In the genomic region with DNA sequence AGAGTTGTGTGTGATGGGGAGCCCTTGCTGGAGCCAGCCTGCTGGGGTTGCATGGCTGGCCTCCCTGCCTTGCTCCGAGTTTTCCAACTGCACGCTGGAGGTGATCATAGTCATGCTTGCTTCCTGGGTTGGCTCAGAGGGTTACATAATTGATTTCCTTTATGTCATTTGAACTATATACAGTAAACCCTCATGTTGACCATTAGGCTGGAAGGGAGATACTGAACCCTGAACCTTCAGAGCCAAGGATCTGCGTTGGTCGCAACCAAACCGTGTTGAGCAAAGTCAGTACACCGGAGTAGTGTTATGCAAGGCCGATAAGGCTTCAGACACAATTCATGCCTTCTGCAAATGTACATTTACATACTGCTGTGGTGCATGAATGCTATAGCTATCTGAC, we compare ENCODE assay signal across 11 mouse cellular contexts. TPM values are rescaled to one million over a fixed set of nuclear protein-coding genes. Genes with fewer than 3 reads are reported as not detected.
DNase-seq lines count a peak whose midpoint lies in the region; ATAC-seq and TF ChIP-seq lines count a peak whose summit lies in the region.
"Had no signal": no experiment of that assay in that cellular context is flagged by ENCODE, and none has a peak within 500 bp of the region (broad histone marks: within the 10 kb centered on the region; RNA-seq: fewer than 3 reads in every experiment).

No protein-coding gene starts in this region.

- H3K36me3 ChIP-seq in kidney, adult 2 months (ENCODE audit: control insufficient read depth, insufficient read depth, low read length): no peaks in the 10 kb centered on the region
- H3K36me3 ChIP-seq in embryonic facial prominence, embryonic 13.5 days: no peaks in the 10 kb centered on the region
- no peaks in the 10 kb centered on the region for H3K36me3 ChIP-seq in intestine, embryonic 15.5 days
- no peaks in the 10 kb centered on the region for H3K36me3 ChIP-seq in liver, embryonic 16.5 days (ENCODE audit: control insufficient read depth, insufficient read depth)

- peak overlapping the region; percentile 68 for H3K4me2 ChIP-seq in embryonic facial prominence, embryonic 13.5 days
- peak overlapping the region; percentile 61 for H3K4me2 ChIP-seq in intestine, embryonic 15.5 days (replicated peaks)
- H3K4me2 ChIP-seq in liver, embryonic 16.5 days (ENCODE audit: low read depth, low read length): peak overlapping the region; percentile 71

- no peak overlapping the region for H3K4me3 ChIP-seq in kidney, adult 2 months (ENCODE audit: insufficient read depth, low read depth, low read length)
- no peak overlapping the region for H3K4me3 ChIP-seq in embryonic facial prominence, embryonic 13.5 days
- peak overlapping the region; percentile 40; the same call in 1 of the 2 replicates for H3K4me3 ChIP-seq in intestine, embryonic 15.5 days (replicated peaks)
- peak overlapping the region; percentile 69 for H3K4me3 ChIP-seq in liver, embryonic 16.5 days (ENCODE audit: low read depth, low read length)

- H3K4me1 ChIP-seq in kidney, adult 2 months (ENCODE audit: control insufficient read depth, insufficient read depth, low read length): peaks cover 18% of the 10 kb centered on the region; the same call in 1 of the 2 replicates
- peaks cover 5% of the 10 kb centered on the region; the same call in 1 of the 2 replicates for H3K4me1 ChIP-seq in embryonic facial prominence, embryonic 13.5 days
- peaks cover 5% of the 10 kb centered on the region for H3K4me1 ChIP-seq in intestine, embryonic 15.5 days (replicated peaks)
- peaks cover 11% of the 10 kb centered on the region for H3K4me1 ChIP-seq in liver, embryonic 16.5 days (ENCODE audit: control insufficient read depth, low read depth, low read length)

- H3K9ac ChIP-seq in embryonic facial prominence, embryonic 13.5 days: no peak overlapping the region
- no peak overlapping the region for H3K9ac ChIP-seq in intestine, embryonic 15.5 days
- peak overlapping the region; percentile 66 for H3K9ac ChIP-seq in liver, embryonic 16.5 days (ENCODE audit: low read depth, low read length)

- H3K9me3 ChIP-seq in embryonic facial prominence, embryonic 13.5 days: no peaks in the 10 kb centered on the region
- no peaks in the 10 kb centered on the region for H3K9me3 ChIP-seq in intestine, embryonic 15.5 days
- no peaks in the 10 kb centered on the region for H3K9me3 ChIP-seq in liver, embryonic 16.5 days (replicated peaks; ENCODE audit: control insufficient read depth, low read length)

- TF ChIP-seq CTCF in kidney, adult 2 months (conservative IDR thresholded peaks at IDR 0.05; ENCODE audit: insufficient read depth, insufficient read length, low read depth, low read length): no peak

- WGBS in kidney, adult 2 months: 53% methylated on average over 7 of the region's 7 CpGs
- 74% methylated on average over 7 of the region's 7 CpGs for WGBS in embryonic facial prominence, embryonic 13.5 days
- 64% methylated on average over 7 of the region's 7 CpGs for WGBS in intestine, embryonic 15.5 days
- 66% methylated on average over 7 of the region's 7 CpGs for WGBS in liver, embryonic 16.5 days (ENCODE audit: insufficient replicate concordance)

- no peak for TF ChIP-seq POLR2A in kidney, adult 2 months (IDR thresholded peaks at IDR 0.05; ENCODE audit: low read depth, low read length)

- no peaks in the 10 kb centered on the region for H3K27me3 ChIP-seq in kidney, adult 2 months (replicated peaks; ENCODE audit: control insufficient read depth, insufficient read depth, low read length)
- H3K27me3 ChIP-seq in embryonic facial prominence, embryonic 13.5 days: no peaks in the 10 kb centered on the region; the same call in 1 of the 2 replicates
- no peaks in the 10 kb centered on the region for H3K27me3 ChIP-seq in intestine, embryonic 15.5 days (replicated peaks)
- H3K27me3 ChIP-seq in liver, embryonic 16.5 days (ENCODE audit: control insufficient read depth, insufficient read depth, low read depth, low read length): no peaks in the 10 kb centered on the region

- peak overlapping the region; percentile 89 for H3K27ac ChIP-seq in kidney, adult 2 months (ENCODE audit: insufficient read depth, low read depth, low read length)
- no peak overlapping the region for H3K27ac ChIP-seq in embryonic facial prominence, embryonic 13.5 days
- H3K27ac ChIP-seq in intestine, embryonic 15.5 days: peak overlapping the region; percentile 28; the same call in 1 of the 2 replicates
- H3K27ac ChIP-seq in liver, embryonic 16.5 days (ENCODE audit: low read length): peak overlapping the region; percentile 88

- ATAC-seq in embryonic facial prominence, embryonic 13.5 days (ENCODE audit: insufficient number of reproducible peaks, insufficient read depth, low FRiP score, low TSS enrichment, low read depth): no peak
- ATAC-seq in intestine, embryonic 15.5 days: peak; percentile 45; the same call in 1 of the 2 replicates
- ATAC-seq in liver, embryonic 16.5 days (ENCODE audit: low read depth): peak; percentile 62

- intact Hi-C loops in left cerebral cortex, postnatal 25 days (cut with DNase I): no loop called here

- DNase-seq in kidney, adult 2 months: no peak
- DNase-seq in kidney, postnatal 14 days: no peak
- no peak for DNase-seq in layer of hippocampus, adult 9-10 months (ENCODE audit: low spot score)
- no peak for DNase-seq in left cerebral cortex, postnatal 25 days (ENCODE audit: low spot score in 2 of 2)
- no peak for DNase-seq in layer of hippocampus, adult 9-11 months

RNA-seq across cellular contexts. Expression of gene Fmo5, which starts 0.7 kb away (rescaled TPM):
- 7.9 and 9.9 TPM in 2 replicates for polyA plus RNA-seq in kidney, adult 2 months (2012; rRNA removed)
- polyA plus RNA-seq in embryonic facial prominence, embryonic 13.5 days (2015; fragmentation: Nextera tagmentation; extraction: Ambion mirVana): 2.1 and 3.1 TPM in 2 replicates
- polyA plus RNA-seq in intestine, embryonic 15.5 days (2015; fragmentation: Nextera tagmentation; extraction: Ambion mirVana): 30.8 and 33.0 TPM in 2 replicates
- 22.2 and 24.9 TPM in 2 replicates for polyA plus RNA-seq in liver, embryonic 16.5 days (2015; fragmentation: Nextera tagmentation; extraction: Ambion mirVana)
- total RNA-seq in left cerebral cortex, postnatal 25 days (2021): 1 to 10 TPM; 2.5 to 4.1 TPM

RNA-seq across cellular contexts. Expression of gene Chd1l, which starts 17.9 kb away (rescaled TPM):
- polyA plus RNA-seq in kidney, adult 2 months (2012; rRNA removed): 3.9 and 5.0 TPM in 2 replicates
- polyA plus RNA-seq in embryonic facial prominence, embryonic 13.5 days (2015; fragmentation: Nextera tagmentation; extraction: Ambion mirVana): 16.0 and 17.7 TPM in 2 replicates
- polyA plus RNA-seq in intestine, embryonic 15.5 days (2015; fragmentation: Nextera tagmentation; extraction: Ambion mirVana): 19.6 and 20.5 TPM in 2 replicates
- 7.8 and 8.4 TPM in 2 replicates for polyA plus RNA-seq in liver, embryonic 16.5 days (2015; fragmentation: Nextera tagmentation; extraction: Ambion mirVana)
- 10 to 100 TPM in 1 of 2 experiments, 1 to 10 TPM in 1; 9.2 to 10.3 TPM for total RNA-seq in left cerebral cortex, postnatal 25 days (2021)

RNA-seq across cellular contexts. Expression of gene Prkab2, which starts 30.1 kb away (rescaled TPM):
- polyA plus RNA-seq in kidney, adult 2 months (2012; rRNA removed): 4.5 and 4.7 TPM in 2 replicates
- 6.7 and 7.0 TPM in 2 replicates for polyA plus RNA-seq in embryonic facial prominence, embryonic 13.5 days (2015; fragmentation: Nextera tagmentation; extraction: Ambion mirVana)
- 6.7 and 6.8 TPM in 2 replicates for polyA plus RNA-seq in intestine, embryonic 15.5 days (2015; fragmentation: Nextera tagmentation; extraction: Ambion mirVana)
- polyA plus RNA-seq in liver, embryonic 16.5 days (2015; fragmentation: Nextera tagmentation; extraction: Ambion mirVana): 1.3 and 1.5 TPM in 2 replicates
- total RNA-seq in left cerebral cortex, postnatal 25 days (2021): 10 to 100 TPM; 27.9 to 30.6 TPM

RNA-seq across cellular contexts. Expression of gene Gm17651, which starts 46.6 kb away (rescaled TPM):
- not detected in 2 replicates for polyA plus RNA-seq in kidney, adult 2 months (2012; rRNA removed)
- polyA plus RNA-seq in embryonic facial prominence, embryonic 13.5 days (2015; fragmentation: Nextera tagmentation; extraction: Ambion mirVana): not detected in 2 replicates
- not detected in 2 replicates for polyA plus RNA-seq in intestine, embryonic 15.5 days (2015; fragmentation: Nextera tagmentation; extraction: Ambion mirVana)
- polyA plus RNA-seq in liver, embryonic 16.5 days (2015; fragmentation: Nextera tagmentation; extraction: Ambion mirVana): not detected in 2 replicates
- not detected for total RNA-seq in left cerebral cortex, postnatal 25 days (2021)
- total RNA-seq: adrenal gland, postnatal 14 days had no signal
- polyA plus RNA-seq: frontal cortex, adult 2 months; large intestine, adult 2 months had no signal

Comparison
In these comparisons a context has a peak if more than half of its experiments do, and no peak if none do; other contexts are left out.
1. H3K4me3 ChIP-seq: peak in intestine, embryonic 15.5 days (single experiment) and liver, embryonic 16.5 days (single experiment); none in kidney, adult 2 months (single experiment) and embryonic facial prominence, embryonic 13.5 days (single experiment).
2. Peak in every context shown above with its lines, with median percentiles within 50 percentile points of each other: H3K4me2 ChIP-seq.